ENCODE assay signal across 20 mouse cellular contexts in genomic region chr12:111005803-111006202, GRCm38 (mm10). TPM values are rescaled to one million over a fixed set of nuclear protein-coding genes. Genes with fewer than 3 reads are reported as not detected.
DNase-seq lines count a peak whose midpoint lies in the region; ATAC-seq lines count a peak whose summit lies in the region.
"Had no signal": no experiment of that assay in that cellular context is flagged by ENCODE, and none has a peak within 500 bp of the region (broad histone marks: within the 10 kb centered on the region; RNA-seq: fewer than 3 reads in every experiment).

No protein-coding gene starts in this region.

- no peak overlapping the region for H3K4me3 ChIP-seq in hindbrain, embryonic 10.5 days
- H3K4me3 ChIP-seq in hindbrain, embryonic 14.5 days (replicated peaks; ENCODE audit: low read length) = no peak overlapping the region
- H3K4me3 ChIP-seq in midbrain, embryonic 11.5 days (ENCODE audit: low read depth, low read length) = no peak overlapping the region
- no peak overlapping the region for H3K4me3 ChIP-seq in midbrain, embryonic 15.5 days
- no peak overlapping the region for H3K4me3 ChIP-seq in limb, embryonic 12.5 days (replicated peaks)
- H3K4me3 ChIP-seq: forebrain, embryonic 12.5 days; hindbrain, embryonic 12.5 days; neural tube, embryonic 13.5 days had no signal

- H3K4me2 ChIP-seq in hindbrain, embryonic 14.5 days (replicated peaks) = no peak overlapping the region
- no peak overlapping the region for H3K4me2 ChIP-seq in midbrain, embryonic 11.5 days
- H3K4me2 ChIP-seq in midbrain, embryonic 15.5 days = no peak overlapping the region
- H3K4me2 ChIP-seq in limb, embryonic 12.5 days = no peak overlapping the region
- H3K4me2 ChIP-seq: forebrain, embryonic 12.5 days; hindbrain, embryonic 12.5 days; neural tube, embryonic 13.5 days had no signal

- no peaks in the 10 kb centered on the region for H3K9me3 ChIP-seq in hindbrain, embryonic 10.5 days
- H3K9me3 ChIP-seq in hindbrain, embryonic 14.5 days (ENCODE audit: control insufficient read depth, low read length) = no peaks in the 10 kb centered on the region
- no peaks in the 10 kb centered on the region for H3K9me3 ChIP-seq in midbrain, embryonic 11.5 days (ENCODE audit: control insufficient read depth, low read length)
- H3K9me3 ChIP-seq in midbrain, embryonic 15.5 days = no peaks in the 10 kb centered on the region
- H3K9me3 ChIP-seq in limb, embryonic 12.5 days = no peaks in the 10 kb centered on the region
- H3K9me3 ChIP-seq: forebrain, embryonic 12.5 days; hindbrain, embryonic 12.5 days; neural tube, embryonic 13.5 days had no signal

- WGBS in hindbrain, embryonic 10.5 days = 70% methylated on average over 6 of the region's 6 CpGs
- 79% methylated on average over 6 of the region's 6 CpGs for WGBS in hindbrain, embryonic 14.5 days
- WGBS in midbrain, embryonic 11.5 days = 78% methylated on average over 6 of the region's 6 CpGs
- 76% methylated on average over 6 of the region's 6 CpGs for WGBS in midbrain, embryonic 15.5 days
- WGBS in limb, embryonic 12.5 days = 49% methylated on average over 6 of the region's 6 CpGs

- no peaks in the 10 kb centered on the region for H3K27me3 ChIP-seq in hindbrain, embryonic 10.5 days (ENCODE audit: insufficient read depth, poor library complexity, severe bottlenecking)
- H3K27me3 ChIP-seq in hindbrain, embryonic 14.5 days (ENCODE audit: control insufficient read depth, insufficient read depth, low read length) = no peaks in the 10 kb centered on the region
- H3K27me3 ChIP-seq in midbrain, embryonic 11.5 days (ENCODE audit: control insufficient read depth, insufficient read depth, low read length) = no peaks in the 10 kb centered on the region
- no peaks in the 10 kb centered on the region for H3K27me3 ChIP-seq in midbrain, embryonic 15.5 days (replicated peaks)
- H3K27me3 ChIP-seq in limb, embryonic 12.5 days = no peaks in the 10 kb centered on the region
- H3K27me3 ChIP-seq: forebrain, embryonic 12.5 days; hindbrain, embryonic 12.5 days; neural tube, embryonic 13.5 days; Patski had no signal

- ATAC-seq in hindbrain, embryonic 14.5 days (ENCODE audit: low FRiP score) = no peak
- no peak for ATAC-seq in midbrain, embryonic 11.5 days (ENCODE audit: low FRiP score)
- ATAC-seq in midbrain, embryonic 15.5 days (replicated peaks) = no peak
- peak; percentile 46; the same call in 1 of the 2 replicates for ATAC-seq in limb, embryonic 12.5 days (ENCODE audit: insufficient number of reproducible peaks, insufficient read depth, low FRiP score, low TSS enrichment, low read depth)
- ATAC-seq: activated CD4-positive, CD25-positive, alpha-beta regulatory T cell, adult 4 months; Patski had no signal

- no peak for DNase-seq in hindbrain, embryonic 10.5 days (ENCODE audit: low spot score)
- no peak for DNase-seq in hindbrain, embryonic 14.5 days (ENCODE audit: low spot score)
- peak; percentile 35 for DNase-seq in midbrain, embryonic 11.5 days (ENCODE audit: low spot score, missing footprints)
- peak; percentile 37 for DNase-seq in yolk sac, embryonic 10.5 days (ENCODE audit: low spot score)
- DNase-seq in retina, postnatal 1 day = no peak
- DNase-seq in left cerebral cortex, postnatal 4 days = no peak
- DNase-seq: adrenal gland, postnatal 14 days; cerebellum, adult 9-10 months; gastrocnemius, postnatal 36 days; layer of hippocampus, postnatal 36 days; lung, postnatal 10 days; right cerebral cortex, postnatal 4 days had no signal

- H3K4me1 ChIP-seq in hindbrain, embryonic 10.5 days (replicated peaks) = peaks cover 39% of the 10 kb centered on the region
- no peaks in the 10 kb centered on the region for H3K4me1 ChIP-seq in hindbrain, embryonic 14.5 days (replicated peaks; ENCODE audit: control insufficient read depth, insufficient read depth, low read length)
- H3K4me1 ChIP-seq in midbrain, embryonic 11.5 days (ENCODE audit: control insufficient read depth, insufficient read depth, low read length) = no peaks in the 10 kb centered on the region
- H3K4me1 ChIP-seq in midbrain, embryonic 15.5 days = peaks cover 13% of the 10 kb centered on the region; the same call in 1 of the 2 replicates
- peaks cover 24% of the 10 kb centered on the region for H3K4me1 ChIP-seq in limb, embryonic 12.5 days (replicated peaks)

- H3K9ac ChIP-seq in hindbrain, embryonic 14.5 days = no peak overlapping the region
- H3K9ac ChIP-seq in midbrain, embryonic 11.5 days (ENCODE audit: low read length) = no peak overlapping the region
- H3K9ac ChIP-seq in midbrain, embryonic 15.5 days = no peak overlapping the region
- H3K9ac ChIP-seq in limb, embryonic 12.5 days (replicated peaks) = no peak overlapping the region
- H3K9ac ChIP-seq: forebrain, embryonic 12.5 days; hindbrain, embryonic 12.5 days; liver, embryonic 14.5 days; neural tube, embryonic 13.5 days had no signal

- no peaks in the 10 kb centered on the region for H3K36me3 ChIP-seq in hindbrain, embryonic 10.5 days
- H3K36me3 ChIP-seq in hindbrain, embryonic 14.5 days (replicated peaks; ENCODE audit: control insufficient read depth, insufficient read depth) = no peaks in the 10 kb centered on the region
- H3K36me3 ChIP-seq in midbrain, embryonic 11.5 days (ENCODE audit: control insufficient read depth, insufficient read depth, low read length) = no peaks in the 10 kb centered on the region
- H3K36me3 ChIP-seq in midbrain, embryonic 15.5 days (replicated peaks) = no peaks in the 10 kb centered on the region
- no peaks in the 10 kb centered on the region for H3K36me3 ChIP-seq in limb, embryonic 12.5 days
- H3K36me3 ChIP-seq: forebrain, embryonic 12.5 days; hindbrain, embryonic 12.5 days; neural tube, embryonic 13.5 days had no signal

- intact Hi-C loops in left cerebral cortex, postnatal 4 days (cut with DNase I) = no loop called here

- H3K27ac ChIP-seq in hindbrain, embryonic 10.5 days = peak overlapping the region; percentile 64
- H3K27ac ChIP-seq in hindbrain, embryonic 14.5 days = no peak overlapping the region
- H3K27ac ChIP-seq in midbrain, embryonic 11.5 days (ENCODE audit: low read depth, low read length) = no peak overlapping the region
- no peak overlapping the region for H3K27ac ChIP-seq in midbrain, embryonic 15.5 days
- no peak overlapping the region for H3K27ac ChIP-seq in limb, embryonic 12.5 days
- H3K27ac ChIP-seq: hindbrain, embryonic 12.5 days; liver, embryonic 14.5 days; neural tube, embryonic 13.5 days had no signal

RNA-seq across cellular contexts. Expression of gene Ankrd9, which starts 27.0 kb away (rescaled TPM):
- 16.2 and 16.6 TPM in 2 replicates for polyA plus RNA-seq in hindbrain, embryonic 10.5 days (2016; fragmentation: Nextera tagmentation; extraction: Ambion mirVana)
- polyA plus RNA-seq in hindbrain, embryonic 14.5 days (2014; fragmentation: Nextera tagmentation; extraction: Ambion mirVana) = 7.1 and 10.2 TPM in 2 replicates
- polyA plus RNA-seq in midbrain, embryonic 11.5 days (2014; fragmentation: Nextera tagmentation; extraction: Ambion mirVana) = 9.9 and 11.8 TPM in 2 replicates
- polyA plus RNA-seq in midbrain, embryonic 15.5 days (2015; fragmentation: Nextera tagmentation; extraction: Ambion mirVana) = 8.0 and 8.3 TPM in 2 replicates
- 15.4 and 16.7 TPM in 2 replicates for polyA plus RNA-seq in limb, embryonic 12.5 days (2016; fragmentation: Nextera tagmentation; extraction: Ambion mirVana)
- total RNA-seq in left cerebral cortex, postnatal 4 days (2021) = 1 to 10 TPM; 4.0 to 4.2 TPM

RNA-seq across cellular contexts. Expression of gene Rcor1, which starts 33.3 kb away (rescaled TPM):
- polyA plus RNA-seq in hindbrain, embryonic 10.5 days (2016; fragmentation: Nextera tagmentation; extraction: Ambion mirVana) = 5.0 and 6.6 TPM in 2 replicates
- polyA plus RNA-seq in hindbrain, embryonic 14.5 days (2014; fragmentation: Nextera tagmentation; extraction: Ambion mirVana) = 6.6 and 6.8 TPM in 2 replicates
- 10.4 and 12.1 TPM in 2 replicates for polyA plus RNA-seq in midbrain, embryonic 11.5 days (2014; fragmentation: Nextera tagmentation; extraction: Ambion mirVana)
- 4.7 and 5.1 TPM in 2 replicates for polyA plus RNA-seq in midbrain, embryonic 15.5 days (2015; fragmentation: Nextera tagmentation; extraction: Ambion mirVana)
- 12.1 and 13.1 TPM in 2 replicates for polyA plus RNA-seq in limb, embryonic 12.5 days (2016; fragmentation: Nextera tagmentation; extraction: Ambion mirVana)
- 10 to 100 TPM; 21.9 to 24.7 TPM for total RNA-seq in left cerebral cortex, postnatal 4 days (2021)

Comparison
In these comparisons a context has a peak if more than half of its experiments do, and no peak if none do; other contexts are left out.
1. DNase-seq: peak in midbrain, embryonic 11.5 days (single experiment) and yolk sac, embryonic 10.5 days (single experiment); none in hindbrain, embryonic 10.5 days (single experiment), hindbrain, embryonic 14.5 days (single experiment), retina, postnatal 1 day (single experiment) and left cerebral cortex, postnatal 4 days (single experiment).